Mouse (Mus musculus): Measurements from ENCODE around the gene H2-DMb2. TPM values are rescaled to one million over a fixed set of nuclear protein-coding genes. Genes with fewer than 3 reads are reported as not detected.

Gene H2-DMb2
- total and polyA plus RNA-seq, 2 experiments from 2014 or later = 0.38 TPM; not detected in 1

DNA sequence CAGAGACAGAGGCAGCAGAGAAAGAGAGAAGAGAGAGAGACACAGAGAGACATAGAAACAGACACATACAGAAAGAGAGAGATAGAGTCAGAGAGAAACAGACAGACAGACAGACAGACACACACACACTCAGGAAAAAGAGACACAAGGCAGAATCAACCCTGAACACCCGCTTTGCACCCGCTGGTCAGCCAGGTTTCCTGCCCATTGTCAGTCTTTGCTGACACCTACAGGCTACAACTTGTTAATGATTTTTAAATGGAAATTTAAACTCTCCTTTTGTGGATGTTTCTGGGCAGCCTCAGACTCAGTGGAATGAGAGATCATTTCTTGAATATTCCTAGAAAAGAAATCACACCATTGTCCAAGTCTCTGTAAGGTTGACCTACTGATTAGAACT, 26.2 kb downstream of the H2-DMb2 start:
- DNase-seq (ENCODE audit: low spot score) = peak; percentile 72
- 0% methylated on average over 2 of the region's 2 CpGs for WGBS
- no peak overlapping the region for H3K4me3 ChIP-seq (ENCODE audit: low read depth, low read length)

DNA sequence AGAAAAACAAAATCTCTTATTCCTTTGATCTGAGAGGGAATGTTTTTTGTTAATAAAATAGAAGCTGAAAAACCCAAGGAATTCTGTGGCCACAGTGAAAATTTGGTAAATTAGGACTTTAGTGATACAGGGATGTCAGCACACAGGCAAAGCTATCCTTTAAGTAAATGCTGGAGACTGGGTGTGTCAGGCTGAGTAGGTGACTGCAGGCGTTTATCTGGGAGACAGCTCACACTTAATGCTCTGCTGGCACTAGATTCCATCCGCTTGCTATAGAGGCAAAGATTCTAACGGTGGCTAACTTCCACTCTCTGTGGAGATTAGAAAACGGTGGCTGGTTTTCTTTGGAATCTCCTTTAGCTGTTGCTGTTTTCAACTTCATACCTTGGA, 27.4 kb downstream of the H2-DMb2 start:
- H3K27ac ChIP-seq (ENCODE audit: low read depth) = no peak overlapping the region
- no peak overlapping the region for H3K4me3 ChIP-seq (ENCODE audit: low read depth, low read length)
- DNase-seq (ENCODE audit: low spot score) (no peak), ATAC-seq (ENCODE audit: insufficient read depth, low read depth) (no peak)
- H3K9ac ChIP-seq (replicated peaks; ENCODE audit: low read depth, low read length) = no peak overlapping the region
- H3K4me1 ChIP-seq (ENCODE audit: control insufficient read depth, insufficient read depth) = no peaks in the 10 kb centered on the region
- 0 out of 2 replicates have a peak, but pooled peaks cover 3% of the 10 kb centered on the region for H3K27me3 ChIP-seq (ENCODE audit: control insufficient read depth, insufficient read depth, low read length)
- TF ChIP-seq EP300 (IDR thresholded peaks at IDR 0.05; ENCODE audit: low read depth) (no peak), CTCF (IDR thresholded peaks at IDR 0.05; ENCODE audit: low read depth) (no peak)
- H3K36me3 ChIP-seq (replicated peaks; ENCODE audit: control insufficient read depth, insufficient read depth, low read length) = no peaks in the 10 kb centered on the region
- 13% methylated on average over 4 of the region's 4 CpGs for WGBS
- H3K9me3 ChIP-seq (replicated peaks; ENCODE audit: control insufficient read depth, low read length) = peaks cover 2% of the 10 kb centered on the region; the same call in 1 of the 2 replicates
- no peak overlapping the region for H3K4me2 ChIP-seq (ENCODE audit: low read depth, low read length)

More for the DNA sequence above, 26.2 kb downstream of the H2-DMb2 start:
- no peaks in the 10 kb centered on the region for H3K36me3 ChIP-seq (replicated peaks; ENCODE audit: control insufficient read depth, insufficient read depth, low read length)
- H3K9ac ChIP-seq (replicated peaks; ENCODE audit: low read depth, low read length) = no peak overlapping the region
- H3K9me3 ChIP-seq (replicated peaks; ENCODE audit: control insufficient read depth, low read length) = peaks cover 4% of the 10 kb centered on the region; the same call in 1 of the 2 replicates
- 0 out of 2 replicates have a peak, but pooled peaks have one; percentile 41 for ATAC-seq (ENCODE audit: insufficient read depth, low read depth)
- H3K4me2 ChIP-seq (ENCODE audit: low read depth, low read length) = no peak overlapping the region
- H3K4me1 ChIP-seq (ENCODE audit: control insufficient read depth, insufficient read depth) = no peaks in the 10 kb centered on the region
- H3K27me3 ChIP-seq (ENCODE audit: control insufficient read depth, insufficient read depth, low read length) = 0 out of 2 replicates have a peak, but pooled peaks cover 3% of the 10 kb centered on the region
- H3K27ac ChIP-seq (ENCODE audit: low read depth) = no peak overlapping the region
- no peak for TF ChIP-seq EP300 (IDR thresholded peaks at IDR 0.05; ENCODE audit: low read depth)
- peak; percentile 70 for TF ChIP-seq CTCF (IDR thresholded peaks at IDR 0.05; ENCODE audit: low read depth)

DNA sequence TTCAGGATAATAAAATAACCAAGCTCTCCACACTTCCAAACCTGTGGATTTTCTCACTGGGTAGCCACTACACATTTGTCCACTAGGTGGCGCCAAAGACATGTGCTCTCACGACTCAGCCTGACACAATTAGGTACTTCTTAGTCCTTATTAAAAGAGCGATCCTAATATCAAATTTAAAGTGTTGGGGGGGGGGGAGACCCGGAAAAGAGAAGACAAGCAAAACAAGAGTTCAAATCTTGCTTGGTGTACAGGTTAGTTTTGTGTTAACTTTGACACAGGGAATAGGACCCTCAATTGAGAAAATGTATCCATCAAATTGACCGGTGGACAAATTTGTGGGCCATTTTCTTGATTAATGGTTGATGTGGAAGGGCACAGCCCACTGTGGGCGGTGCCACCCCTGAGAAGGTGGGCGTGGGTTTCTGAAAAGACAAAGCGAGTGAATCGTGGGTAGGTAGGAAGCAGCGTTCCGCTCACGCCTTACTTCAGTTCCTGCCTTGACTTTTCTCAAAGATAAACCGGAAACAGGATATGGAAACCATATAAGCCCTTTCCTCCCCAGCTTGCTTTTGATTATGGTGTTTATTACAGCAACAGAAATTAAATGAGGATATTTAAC, 27.9 kb downstream of the H2-DMb2 start:
- Histone ChIP-seq H3K4me1 (ENCODE audit: control insufficient read depth, insufficient read depth) (no peaks in the 10 kb centered on the region), H3K27ac (ENCODE audit: low read depth) (no peak overlapping the region), H3K27me3 (ENCODE audit: control insufficient read depth, insufficient read depth, low read length) (0 out of 2 replicates have a peak, but pooled peaks cover 3% of the 10 kb centered on the region), H3K36me3 (replicated peaks; ENCODE audit: control insufficient read depth, insufficient read depth, low read length) (no peaks in the 10 kb centered on the region), H3K4me3 (ENCODE audit: low read depth, low read length) (no peak overlapping the region), H3K9me3 (replicated peaks; ENCODE audit: control insufficient read depth, low read length) (no peaks in the 10 kb centered on the region), H3K4me2 (ENCODE audit: low read depth, low read length) (peak overlapping the region; percentile 28; the same call in 1 of the 2 replicates), H3K9ac (replicated peaks; ENCODE audit: low read depth, low read length) (no peak overlapping the region)
- TF ChIP-seq CTCF (IDR thresholded peaks at IDR 0.05; ENCODE audit: low read depth) = peak; percentile 97
- no peak for TF ChIP-seq EP300 (IDR thresholded peaks at IDR 0.05; ENCODE audit: low read depth)
- WGBS = 37% methylated on average over 13 of the region's 13 CpGs
- peak; percentile 53; the same call in 1 of the 2 replicates for ATAC-seq (ENCODE audit: insufficient read depth, low read depth)
- DNase-seq (ENCODE audit: low spot score) = peak; percentile 37

DNA sequence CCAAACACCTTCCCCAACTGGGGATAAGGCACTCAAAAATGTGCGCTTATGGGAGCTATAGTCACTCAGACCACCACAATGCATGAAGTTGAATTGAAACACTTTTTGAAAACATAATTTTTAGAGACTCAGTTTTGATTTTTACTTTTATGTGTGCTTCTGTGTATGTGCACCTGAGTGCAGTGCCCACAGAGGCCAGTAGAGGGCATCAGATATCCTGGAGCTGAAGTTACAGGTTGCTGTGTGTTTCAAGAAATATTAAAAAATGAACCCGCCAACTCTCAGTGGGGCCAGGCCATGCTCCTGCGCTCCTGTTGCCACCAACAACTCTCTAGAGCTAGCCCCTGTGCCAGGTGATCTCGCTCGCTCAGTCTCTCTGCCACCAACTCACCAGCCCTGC, 29.4 kb downstream of the H2-DMb2 start:
- no peak for TF ChIP-seq EP300 (IDR thresholded peaks at IDR 0.05; ENCODE audit: low read depth)
- TF ChIP-seq CTCF (IDR thresholded peaks at IDR 0.05; ENCODE audit: low read depth) = no peak
- WGBS = 93% methylated on average over 5 of the region's 5 CpGs

DNA sequence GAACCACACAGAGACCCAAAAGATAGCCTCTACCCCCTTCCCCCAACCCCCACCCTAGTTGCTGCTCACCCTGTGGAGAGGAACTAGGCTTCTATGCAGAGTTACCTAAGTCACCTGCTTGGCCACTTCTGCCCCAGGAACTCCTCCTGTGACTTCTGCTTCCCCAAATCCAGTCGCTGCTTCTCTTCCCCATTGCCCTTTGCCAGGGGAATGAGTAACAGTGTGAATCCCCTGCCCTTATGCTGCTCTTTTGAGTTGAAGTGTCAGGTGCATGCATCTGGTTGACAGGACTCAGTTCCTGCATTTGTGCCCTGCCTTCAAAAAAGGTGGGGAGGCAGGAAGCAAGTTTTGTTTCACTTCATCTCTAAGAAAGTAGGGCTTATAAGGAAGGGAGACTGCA, 31.0 kb downstream of the H2-DMb2 start:
- Histone ChIP-seq H3K9ac (replicated peaks; ENCODE audit: low read depth, low read length) (no peak overlapping the region), H3K27me3 (ENCODE audit: control insufficient read depth, insufficient read depth, low read length) (0 out of 2 replicates have a peak, but pooled peaks cover 3% of the 10 kb centered on the region), H3K27ac (ENCODE audit: low read depth) (no peak overlapping the region), H3K9me3 (replicated peaks; ENCODE audit: control insufficient read depth, low read length) (peaks cover 8% of the 10 kb centered on the region; the same call in 1 of the 2 replicates), H3K4me3 (ENCODE audit: low read depth, low read length) (no peak overlapping the region), H3K36me3 (replicated peaks; ENCODE audit: control insufficient read depth, insufficient read depth, low read length) (no peaks in the 10 kb centered on the region), H3K4me1 (ENCODE audit: control insufficient read depth, insufficient read depth) (no peaks in the 10 kb centered on the region), H3K4me2 (ENCODE audit: low read depth, low read length) (no peak overlapping the region)
- no peak for ATAC-seq (ENCODE audit: insufficient read depth, low read depth)
- DNase-seq (ENCODE audit: low spot score) = no peak
- no peak for TF ChIP-seq CTCF (IDR thresholded peaks at IDR 0.05; ENCODE audit: low read depth)
- no peak for TF ChIP-seq EP300 (IDR thresholded peaks at IDR 0.05; ENCODE audit: low read depth)
- 67% methylated on average over 1 of the region's 1 CpGs for WGBS

More for the DNA sequence above, 29.4 kb downstream of the H2-DMb2 start:
- H3K36me3 ChIP-seq (replicated peaks; ENCODE audit: control insufficient read depth, insufficient read depth, low read length) = no peaks in the 10 kb centered on the region
- no peaks in the 10 kb centered on the region for H3K4me1 ChIP-seq (ENCODE audit: control insufficient read depth, insufficient read depth)
- ATAC-seq (ENCODE audit: insufficient read depth, low read depth) (no peak), DNase-seq (ENCODE audit: low spot score) (no peak)
- H3K4me3 ChIP-seq (ENCODE audit: low read depth, low read length) = no peak overlapping the region
- H3K9ac ChIP-seq (replicated peaks; ENCODE audit: low read depth, low read length) = no peak overlapping the region
- H3K27me3 ChIP-seq (ENCODE audit: control insufficient read depth, insufficient read depth, low read length) = 0 out of 2 replicates have a peak, but pooled peaks cover 3% of the 10 kb centered on the region
- no peak overlapping the region for H3K27ac ChIP-seq (ENCODE audit: low read depth)
- H3K9me3 ChIP-seq (replicated peaks; ENCODE audit: control insufficient read depth, low read length) = peaks cover 8% of the 10 kb centered on the region; the same call in 1 of the 2 replicates
- no peak overlapping the region for H3K4me2 ChIP-seq (ENCODE audit: low read depth, low read length)

Measured in heart, postnatal 0 days (tissue).